Mouse (Mus musculus) heart, postnatal 10 days (tissue): ENCODE measurements around the gene Inpp5a. TPM values are rescaled to one million over a fixed set of nuclear protein-coding genes. Genes with fewer than 3 reads are reported as not detected.
A peak's percentile ranks its signal among the peaks of the same experiment; 100 is the strongest.

Experiments
- DNase-seq, 2 experiments: peaks; one replicate each; pipeline ENCODE4 v3.0.0; 2021
- intact Hi-C: fragments of 180-260 bp; cut with DNase I; formaldehyde crosslinking; loops from one replicate; pipeline ENCODE4 v1.15.1; 2025
- total RNA-seq, 2 experiments: library from RNA; stranded (reverse); gene quantifications; 2 replicates each; pipeline ENCODE4 v1.2.3; 2021

Gene Inpp5a
- total RNA-seq, result 100 to 1,000 TPM; 185 to 197 TPM

GRCm38 (mm10) chr7:139388670-139389212, at the start of gene Inpp5a:
Gene Inpp5a (plus strand): TSS chr7:139389109.
- intact Hi-C loops, result loop anchor here (1.0 to 5.0 kb wide), 3 partner anchors 20 to 156 kb away; no protein-coding TSS in a partner anchor
- peak; percentile 99 for DNase-seq

GRCm38 (mm10) chr7:139339184-139339583, 49.7 kb upstream of the Inpp5a start:
- no peak for DNase-seq
- intact Hi-C loops, result no loop called here

GRCm38 (mm10) chr7:139341020-139341660, 47.8 kb upstream of the Inpp5a start:
- DNase-seq, result no peak
- intact Hi-C loops, result no loop called here

GRCm38 (mm10) chr7:139342809-139343208, 46.1 kb upstream of the Inpp5a start:
- intact Hi-C loops, result no loop called here
- DNase-seq, result no peak

GRCm38 (mm10) chr7:139347051-139347450, 41.9 kb upstream of the Inpp5a start:
- intact Hi-C loops, result no loop called here
- no peak for DNase-seq

GRCm38 (mm10) chr7:139350606-139351005, 38.3 kb upstream of the Inpp5a start:
- intact Hi-C loops, result no loop called here
- no peak for DNase-seq

- no peak for DNase-seq
- intact Hi-C loops, result no loop called here
Observed at GRCm38 (mm10) chr7:139354370-139355139, 34.4 kb upstream of the Inpp5a start.

- intact Hi-C loops, result no loop called here
- DNase-seq, result no peak
Observed at GRCm38 (mm10) chr7:139357043-139357442, 31.9 kb upstream of the Inpp5a start.

GRCm38 (mm10) chr7:139359906-139360305, 29.0 kb upstream of the Inpp5a start:
- DNase-seq, result peak; percentile 19 to 25
- intact Hi-C loops, result loop anchor here (2.0 kb wide), 1 partner anchor 15 kb away; no protein-coding TSS in a partner anchor

- DNase-seq, result peak in 1 of 2 experiments; percentile 21
- intact Hi-C loops, result no loop called here
Observed at GRCm38 (mm10) chr7:139360890-139361559, 27.9 kb upstream of the Inpp5a start.

GRCm38 (mm10) chr7:139361799-139362198, 27.1 kb upstream of the Inpp5a start:
- intact Hi-C loops, result no loop called here
- no peak for DNase-seq

GRCm38 (mm10) chr7:139362514-139362913, 26.4 kb upstream of the Inpp5a start:
- intact Hi-C loops, result no loop called here
- DNase-seq, result no peak

GRCm38 (mm10) chr7:139363281-139364004, 25.5 kb upstream of the Inpp5a start:
- peak; percentile 55 to 56 for DNase-seq
- intact Hi-C loops, result loop anchor here (2.0 kb wide), 1 partner anchor 55 kb away; no protein-coding TSS in a partner anchor

- intact Hi-C loops, result loop anchor here (2.0 kb wide), 1 partner anchor 55 kb away; no protein-coding TSS in a partner anchor
- peak; percentile 91 to 92 for DNase-seq
Observed at GRCm38 (mm10) chr7:139364005-139364557, 24.8 kb upstream of the Inpp5a start.

- peak; percentile 47 to 63 for DNase-seq
- intact Hi-C loops, result loop anchor here (2.0 to 5.0 kb wide), 2 partner anchors 56 to 118 kb away; partner anchors contain the start of gene Pwwp2b
Observed at GRCm38 (mm10) chr7:139364936-139365830, 23.7 kb upstream of the Inpp5a start.

GRCm38 (mm10) chr7:139366131-139366530, 22.8 kb upstream of the Inpp5a start:
- intact Hi-C loops, result loop anchor here (5.0 kb wide), 1 partner anchor 119 kb away; the partner anchor contains the start of gene Pwwp2b
- peak in 1 of 2 experiments; percentile 24 for DNase-seq

GRCm38 (mm10) chr7:139366549-139366948, 22.4 kb upstream of the Inpp5a start:
- peak; percentile 61 to 62 for DNase-seq

GRCm38 (mm10) chr7:139368218-139368617, 20.7 kb upstream of the Inpp5a start:
- intact Hi-C loops, result loop anchor here (1.0 to 5.0 kb wide), 2 partner anchors 20 to 121 kb away; partner anchors contain the start of gene Pwwp2b
- peak; percentile 68 to 73 for DNase-seq

More at GRCm38 (mm10) chr7:139366549-139366948, 22.4 kb upstream of the Inpp5a start:
- intact Hi-C loops, result loop anchor here (5.0 kb wide), 1 partner anchor 119 kb away; the partner anchor contains the start of gene Pwwp2b
